Mouse (Mus musculus): ENCODE measurements around the gene Fam171b. TPM values are rescaled to one million over a fixed set of nuclear protein-coding genes. Genes with fewer than 3 reads are reported as not detected.
A peak's percentile ranks its signal among the peaks of the same experiment; 100 is the strongest.

Gene Fam171b
- total and polyA plus RNA-seq, 2 experiments from 2014 or later: 97.9 to 98.6 TPM

DNA sequence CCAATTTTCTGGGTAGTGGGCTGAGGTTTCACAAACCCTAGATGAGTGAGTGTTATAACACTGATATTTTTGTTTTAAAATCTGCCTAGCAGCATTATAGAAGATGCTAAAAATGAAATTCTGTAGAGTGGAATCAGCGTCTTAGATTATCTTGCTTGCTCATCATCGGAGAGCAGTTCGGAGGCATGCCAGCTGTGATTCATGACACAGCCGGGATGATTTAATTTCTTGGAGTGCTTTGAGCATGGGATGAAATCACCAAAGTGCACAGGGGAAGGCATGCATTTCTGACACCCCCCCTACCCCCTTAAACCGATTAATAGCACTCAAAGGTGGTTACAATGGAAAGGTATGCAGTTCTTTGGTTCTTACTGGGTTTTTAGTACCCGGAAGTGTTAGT is 1.6 kb downstream of the Fam171b start:
- Histone ChIP-seq H3K36me3 (ENCODE audit: insufficient read depth, low read length) (no peaks in the 10 kb centered on the region), H3K9ac (replicated peaks; ENCODE audit: low read length, poor library complexity, severe bottlenecking) (peak overlapping the region; percentile 96), H3K27ac (ENCODE audit: low read depth, low read length) (peak overlapping the region; percentile 99; the same call in 1 of the 2 replicates), H3K4me1 (ENCODE audit: insufficient read depth, low read length) (0 out of 2 replicates have a peak, but pooled peaks cover 5% of the 10 kb centered on the region), H3K9me3 (ENCODE audit: low read length) (no peaks in the 10 kb centered on the region), H3K4me2 (ENCODE audit: low read depth, low read length, poor library complexity, severe bottlenecking) (peak overlapping the region; percentile 69), H3K4me3 (ENCODE audit: low read depth, low read length) (peak overlapping the region; percentile 88), H3K27me3 (ENCODE audit: insufficient read depth, low read length) (no peaks in the 10 kb centered on the region)
- ATAC-seq (ENCODE audit: low FRiP score): no peak
- 16% methylated on average over 6 of the region's 6 CpGs for WGBS
- no peak for DNase-seq (ENCODE audit: low spot score)
- TF ChIP-seq CTCF (IDR thresholded peaks at IDR 0.05): no peak

DNA sequence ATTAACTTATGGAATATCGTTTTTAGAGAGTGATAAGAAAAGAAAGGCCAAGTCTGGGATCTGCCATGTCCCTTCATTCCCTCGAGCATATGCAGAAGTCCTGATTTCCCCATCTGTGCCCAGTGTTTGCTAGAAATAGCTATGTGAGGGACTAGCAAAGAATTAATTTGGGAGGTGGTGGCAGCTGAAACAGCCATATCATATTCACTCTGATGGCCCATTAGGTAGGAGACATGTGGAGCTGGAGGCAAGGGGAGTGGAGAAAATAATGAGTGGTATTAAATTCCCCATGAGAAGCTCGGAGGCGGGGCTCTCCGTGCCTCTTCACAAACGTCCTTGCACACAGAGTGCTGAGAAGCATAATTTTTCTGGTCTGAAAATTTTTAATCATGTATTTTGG is 3.7 kb downstream of the Fam171b start:
- peak overlapping the region; percentile 28; the same call in 1 of the 2 replicates for H3K4me2 ChIP-seq (ENCODE audit: low read depth, low read length, poor library complexity, severe bottlenecking)
- H3K9me3 ChIP-seq (ENCODE audit: low read length): no peaks in the 10 kb centered on the region
- H3K4me1 ChIP-seq (ENCODE audit: insufficient read depth, low read length): 0 out of 2 replicates have a peak, but pooled peaks cover 5% of the 10 kb centered on the region
- H3K27ac ChIP-seq (ENCODE audit: low read depth, low read length): no peak overlapping the region
- no peaks in the 10 kb centered on the region for H3K27me3 ChIP-seq (ENCODE audit: insufficient read depth, low read length)
- no peak overlapping the region for H3K4me3 ChIP-seq (ENCODE audit: low read depth, low read length)
- ATAC-seq (ENCODE audit: low FRiP score) (no peak), DNase-seq (ENCODE audit: low spot score) (no peak)
- H3K36me3 ChIP-seq (ENCODE audit: insufficient read depth, low read length): no peaks in the 10 kb centered on the region
- H3K9ac ChIP-seq (replicated peaks; ENCODE audit: low read length, poor library complexity, severe bottlenecking): no peak overlapping the region
- 36% methylated on average over 6 of the region's 6 CpGs for WGBS
- TF ChIP-seq CTCF (IDR thresholded peaks at IDR 0.05): no peak

DNA sequence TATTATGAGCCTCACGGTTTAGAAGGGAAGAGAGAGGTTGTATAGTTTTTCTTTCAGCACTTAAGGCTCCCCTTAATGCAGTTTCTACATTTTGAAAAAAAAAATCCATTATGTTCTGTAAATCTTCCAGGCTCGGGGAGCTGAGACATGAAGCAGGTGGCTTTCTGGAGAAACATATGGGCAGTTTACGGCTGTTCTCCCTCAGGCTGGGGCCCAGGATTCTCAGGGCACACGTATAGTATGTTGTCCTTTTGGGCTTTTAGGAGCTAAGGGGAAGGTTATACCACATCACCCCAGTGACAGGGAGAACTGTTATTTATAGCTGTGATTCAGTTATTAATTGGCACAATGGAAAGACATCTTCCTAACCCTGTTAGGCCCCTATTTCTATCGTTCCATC is 12.7 kb downstream of the Fam171b start:
- TF ChIP-seq CTCF (IDR thresholded peaks at IDR 0.05): no peak
- no peak for ATAC-seq (ENCODE audit: low FRiP score)

DNA sequence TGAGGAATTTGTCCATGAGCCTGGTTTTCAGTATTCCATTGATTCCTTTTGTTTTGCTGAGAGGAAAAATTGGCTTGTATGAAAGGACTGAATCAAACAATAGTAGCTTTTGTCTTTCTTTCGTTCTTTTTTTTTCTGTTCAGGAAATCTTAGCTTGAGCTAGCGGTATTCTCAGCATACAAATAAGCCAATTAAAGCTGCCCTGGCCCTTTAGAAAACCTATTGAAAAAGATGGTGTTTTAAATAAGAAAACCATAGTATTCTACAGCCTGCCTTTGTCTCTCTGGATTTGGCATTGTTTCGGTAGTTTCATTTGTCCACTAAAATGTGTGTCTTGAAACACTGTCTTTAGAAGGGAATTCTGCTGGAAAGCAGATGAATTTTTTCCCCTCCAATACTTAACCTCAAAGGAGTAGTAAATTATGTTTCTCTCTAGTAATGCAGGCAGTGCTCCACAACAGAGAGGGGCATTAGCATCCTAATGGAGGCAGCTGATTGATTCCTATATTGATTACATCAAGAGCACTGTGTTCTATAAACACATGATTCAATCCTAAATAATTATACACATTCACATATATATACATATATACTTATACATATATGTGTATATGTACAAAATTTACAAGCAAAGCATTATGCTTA is 16.6 kb downstream of the Fam171b start:
- no peak for ATAC-seq (ENCODE audit: low FRiP score)
- Histone ChIP-seq H3K36me3 (ENCODE audit: insufficient read depth, low read length) (0 out of 2 replicates have a peak, but pooled peaks cover 3% of the 10 kb centered on the region), H3K27ac (ENCODE audit: low read depth, low read length) (peak overlapping the region; percentile 65; the same call in 1 of the 2 replicates), H3K4me2 (ENCODE audit: low read depth, low read length, poor library complexity, severe bottlenecking) (no peak overlapping the region), H3K9me3 (ENCODE audit: low read length) (no peaks in the 10 kb centered on the region), H3K4me1 (ENCODE audit: insufficient read depth, low read length) (0 out of 2 replicates have a peak, but pooled peaks cover 3% of the 10 kb centered on the region), H3K9ac (replicated peaks; ENCODE audit: low read length, poor library complexity, severe bottlenecking) (no peak overlapping the region), H3K4me3 (ENCODE audit: low read depth, low read length) (no peak overlapping the region), H3K27me3 (ENCODE audit: insufficient read depth, low read length) (no peaks in the 10 kb centered on the region)
- WGBS: 23% methylated on average over 3 of the region's 3 CpGs
- TF ChIP-seq CTCF (IDR thresholded peaks at IDR 0.05): no peak
- no peak for DNase-seq (ENCODE audit: low spot score)

More for the DNA sequence above, 12.7 kb downstream of the Fam171b start:
- no peak overlapping the region for H3K27ac ChIP-seq (ENCODE audit: low read depth, low read length)
- DNase-seq (ENCODE audit: low spot score): no peak
- H3K4me1 ChIP-seq (ENCODE audit: insufficient read depth, low read length): 0 out of 2 replicates have a peak, but pooled peaks cover 3% of the 10 kb centered on the region
- H3K27me3 ChIP-seq (ENCODE audit: insufficient read depth, low read length): no peaks in the 10 kb centered on the region
- H3K4me3 ChIP-seq (ENCODE audit: low read depth, low read length): no peak overlapping the region
- H3K36me3 ChIP-seq (ENCODE audit: insufficient read depth, low read length): no peaks in the 10 kb centered on the region
- 61% methylated on average over 5 of the region's 5 CpGs for WGBS
- no peak overlapping the region for H3K4me2 ChIP-seq (ENCODE audit: low read depth, low read length, poor library complexity, severe bottlenecking)
- H3K9ac ChIP-seq (replicated peaks; ENCODE audit: low read length, poor library complexity, severe bottlenecking): no peak overlapping the region
- H3K9me3 ChIP-seq (ENCODE audit: low read length): no peaks in the 10 kb centered on the region

DNA sequence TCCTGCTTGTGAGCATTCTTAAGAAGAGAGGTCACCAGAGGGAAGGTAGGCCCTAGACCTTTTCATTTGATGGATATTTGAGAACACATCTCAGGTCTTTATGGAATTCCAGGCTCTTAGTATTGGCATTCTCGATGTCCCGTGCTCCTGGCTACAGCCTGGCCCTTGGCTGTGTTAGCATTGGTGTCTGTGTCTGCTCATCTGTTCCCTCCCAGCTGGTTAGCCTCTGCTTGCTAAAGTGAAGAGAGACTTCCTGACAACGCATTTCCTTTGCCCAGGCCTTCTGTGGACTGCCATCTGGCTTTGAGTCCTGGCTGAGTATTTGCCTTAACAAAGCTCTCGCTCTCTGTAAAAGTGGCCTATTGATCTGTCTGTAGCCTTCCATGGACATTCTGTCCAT is 20.5 kb downstream of the Fam171b start:
- DNase-seq (ENCODE audit: low spot score) (no peak), ATAC-seq (ENCODE audit: low FRiP score) (no peak)
- H3K36me3 ChIP-seq (ENCODE audit: insufficient read depth, low read length): 0 out of 2 replicates have a peak, but pooled peaks cover 3% of the 10 kb centered on the region
- WGBS: 77% methylated on average over 4 of the region's 4 CpGs
- no peak overlapping the region for H3K9ac ChIP-seq (replicated peaks; ENCODE audit: low read length, poor library complexity, severe bottlenecking)
- no peaks in the 10 kb centered on the region for H3K9me3 ChIP-seq (ENCODE audit: low read length)
- no peak overlapping the region for H3K4me3 ChIP-seq (ENCODE audit: low read depth, low read length)
- no peak for TF ChIP-seq CTCF (IDR thresholded peaks at IDR 0.05)
- no peaks in the 10 kb centered on the region for H3K27me3 ChIP-seq (ENCODE audit: insufficient read depth, low read length)
- H3K27ac ChIP-seq (ENCODE audit: low read depth, low read length): no peak overlapping the region
- peaks cover 11% of the 10 kb centered on the region; the same call in 1 of the 2 replicates for H3K4me1 ChIP-seq (ENCODE audit: insufficient read depth, low read length)
- no peak overlapping the region for H3K4me2 ChIP-seq (ENCODE audit: low read depth, low read length, poor library complexity, severe bottlenecking)

DNA sequence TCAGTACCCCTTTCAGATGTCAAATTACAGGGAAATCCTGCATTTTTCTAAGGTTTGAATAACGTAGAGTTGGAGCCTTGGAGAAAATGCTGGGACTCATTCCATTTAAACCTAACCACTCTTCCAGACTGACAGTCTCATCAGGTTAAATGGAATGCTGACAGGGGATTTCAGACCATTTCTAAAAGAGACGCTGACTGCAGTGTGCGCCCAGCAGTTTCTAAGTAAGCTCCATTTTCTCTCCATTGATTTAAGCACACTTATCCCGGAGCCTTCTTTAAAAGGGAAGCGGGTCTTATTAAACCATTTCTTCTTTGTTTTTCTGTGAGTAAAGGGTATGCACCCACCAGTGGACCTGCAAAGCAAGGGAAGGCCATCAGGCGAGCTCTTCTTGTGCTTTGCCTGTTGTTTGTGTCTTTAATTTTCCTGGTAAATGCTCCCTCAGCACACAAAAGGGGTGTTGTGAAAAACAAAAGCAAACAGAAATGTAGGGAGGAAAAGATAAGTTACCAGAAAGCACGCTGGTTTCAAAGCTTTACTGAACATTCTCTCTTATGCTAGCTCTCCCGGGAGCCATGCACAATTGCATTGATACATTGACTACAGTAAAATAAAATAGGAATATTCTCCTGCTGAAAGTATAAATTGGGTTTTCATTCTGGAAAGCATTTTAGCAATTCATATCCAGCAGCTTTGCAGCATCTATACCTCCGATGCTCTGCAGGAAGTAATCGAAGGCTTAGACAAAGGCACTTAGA is 23.1 kb downstream of the Fam171b start:
- no peak overlapping the region for H3K4me3 ChIP-seq (ENCODE audit: low read depth, low read length)
- DNase-seq (ENCODE audit: low spot score) (peak; percentile 14), ATAC-seq (ENCODE audit: low FRiP score) (no peak)
- peak overlapping the region; percentile 23 for H3K4me2 ChIP-seq (ENCODE audit: low read depth, low read length, poor library complexity, severe bottlenecking)
- H3K9ac ChIP-seq (replicated peaks; ENCODE audit: low read length, poor library complexity, severe bottlenecking): no peak overlapping the region
- 0 out of 2 replicates have a peak, but pooled peaks cover 3% of the 10 kb centered on the region for H3K36me3 ChIP-seq (ENCODE audit: insufficient read depth, low read length)
- TF ChIP-seq CTCF (IDR thresholded peaks at IDR 0.05): no peak
- peaks cover 8% of the 10 kb centered on the region; the same call in 1 of the 2 replicates for H3K4me1 ChIP-seq (ENCODE audit: insufficient read depth, low read length)
- 23% methylated on average over 10 of the region's 10 CpGs for WGBS
- peak overlapping the region; percentile 64 for H3K27ac ChIP-seq (ENCODE audit: low read depth, low read length)
- no peaks in the 10 kb centered on the region for H3K9me3 ChIP-seq (ENCODE audit: low read length)
- no peaks in the 10 kb centered on the region for H3K27me3 ChIP-seq (ENCODE audit: insufficient read depth, low read length)

Measured in midbrain, postnatal 0 days (tissue).